Mouse (Mus musculus) spleen, adult 2 months (tissue): ENCODE data around the gene Sf3a2.

Experiments used
- CTCF ChIP-seq: fragments of 200-500 bp; IDR thresholded peaks from 2 replicates; pipeline ENCODE4 v1.5.1; 2011; ENCODE audit warnings: mild to moderate bottlenecking, inconsistent platforms; ENCODE audit not compliant: insufficient read depth, insufficient read length, insufficient replicate concordance; ENCODE audit errors: extremely low read depth
- POLR2A ChIP-seq: fragments of 200-500 bp; IDR thresholded peaks from 2 replicates; pipeline ENCODE4 v1.6.1; 2011; ENCODE audit warnings: low read depth, low read length, inconsistent platforms

DNA sequence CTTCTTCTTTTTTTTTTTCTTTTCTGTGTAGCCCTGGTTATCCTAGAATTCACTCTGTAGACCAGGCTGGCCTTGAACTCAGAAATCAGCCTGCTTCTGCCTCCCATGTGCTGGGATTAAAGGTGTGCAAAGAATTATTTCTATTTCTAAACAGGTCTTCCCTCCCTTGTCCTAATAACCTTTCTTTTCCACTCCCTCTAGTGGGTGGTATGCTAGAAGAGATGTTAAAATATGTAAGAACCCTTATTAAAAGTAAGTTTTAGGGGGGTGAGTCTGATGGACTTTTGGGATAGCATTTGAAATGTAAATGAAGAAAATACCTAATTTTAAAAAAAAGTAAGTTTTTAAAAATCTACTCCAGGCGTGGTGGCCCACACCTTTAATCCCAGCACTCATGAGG lies 25.3 kb downstream of the Sf3a2 start:
- no peak for TF ChIP-seq CTCF
- TF ChIP-seq POLR2A = no peak
